Mouse (Mus musculus): ENCODE data around the gene Ankrd52.
A peak's percentile ranks its signal among the peaks of the same experiment; 100 is the strongest.
"Not testable (repeated sequence)": the region's sequence is repeated elsewhere in the genome, so short reads cannot be mapped to it uniquely, and the experiment has no call there.

The Ankrd52 gene

GRCm38 (mm10) chr10:128376455-128377211, at the start of gene Ankrd52:
TSS of gene Ankrd52 (plus strand) at chr10:128377115.
- peak; percentile 83 for DNase-seq

- no peak for DNase-seq
These were observed 49.3 kb upstream of the Ankrd52 start for GRCm38 (mm10) chr10:128327610-128328009.

GRCm38 (mm10) chr10:128332358-128333249, 44.3 kb upstream of the Ankrd52 start:
- DNase-seq: not testable (repeated sequence)

- peak; percentile 65 for DNase-seq
These were observed 41.3 kb upstream of the Ankrd52 start for GRCm38 (mm10) chr10:128335582-128335981.

GRCm38 (mm10) chr10:128336195-128336594, 40.7 kb upstream of the Ankrd52 start:
- DNase-seq: no peak

- DNase-seq: no peak
These were observed 40.3 kb upstream of the Ankrd52 start for GRCm38 (mm10) chr10:128336597-128336996.

GRCm38 (mm10) chr10:128337306-128338181, 39.4 kb upstream of the Ankrd52 start, which contains the start of gene Cs:
TSS of gene Cs (plus strand) at chr10:128337734.
- DNase-seq: peak; percentile 96

- no peak for DNase-seq
These were observed 38.5 kb upstream of the Ankrd52 start for GRCm38 (mm10) chr10:128338415-128338814.

GRCm38 (mm10) chr10:128338948-128339347, 38.0 kb upstream of the Ankrd52 start:
- DNase-seq: no peak

GRCm38 (mm10) chr10:128340257-128340656, 36.7 kb upstream of the Ankrd52 start:
- DNase-seq: no peak

- DNase-seq: no peak
These were observed 33.5 kb upstream of the Ankrd52 start for GRCm38 (mm10) chr10:128343436-128343835.

GRCm38 (mm10) chr10:128344568-128345275, 32.2 kb upstream of the Ankrd52 start:
- DNase-seq: peak; percentile 84

- DNase-seq: no peak
These were observed 29.4 kb upstream of the Ankrd52 start for GRCm38 (mm10) chr10:128347541-128347940.

GRCm38 (mm10) chr10:128358796-128359195, 18.1 kb upstream of the Ankrd52 start:
- peak; percentile 43 for DNase-seq

- no peak for DNase-seq
These were observed 17.7 kb upstream of the Ankrd52 start for GRCm38 (mm10) chr10:128359226-128359625.

GRCm38 (mm10) chr10:128361836-128362235, 15.1 kb upstream of the Ankrd52 start:
- no peak for DNase-seq

GRCm38 (mm10) chr10:128362568-128362967, 14.3 kb upstream of the Ankrd52 start:
- DNase-seq: no peak

- DNase-seq: no peak
These were observed 9.0 kb upstream of the Ankrd52 start for GRCm38 (mm10) chr10:128367899-128368401.

GRCm38 (mm10) chr10:128368402-128369217, 8.3 kb upstream of the Ankrd52 start, which contains the start of gene Coq10a:
TSS of gene Coq10a (minus strand) at chr10:128368997.
- peak; percentile 95 for DNase-seq

GRCm38 (mm10) chr10:128369218-128369543, 7.7 kb upstream of the Ankrd52 start:
- DNase-seq: no peak

- DNase-seq: no peak
These were observed 7.3 kb upstream of the Ankrd52 start for GRCm38 (mm10) chr10:128369599-128369998.

All from right cerebral cortex, adult 18-20 months (tissue).